Mouse (Mus musculus): ENCODE data around the gene Elk3.

- no peak for TF ChIP-seq ZNF384 (IDR thresholded peaks at IDR 0.05; ENCODE audit: low read depth, low read length)
- TF ChIP-seq MAFK (IDR thresholded peaks at IDR 0.05; ENCODE audit: insufficient read depth, low read depth, low read length): no peak
- TF ChIP-seq ZC3H11A (IDR thresholded peaks at IDR 0.05; ENCODE audit: borderline replicate concordance, low read depth, low read length): no peak
- TF ChIP-seq HCFC1 (IDR thresholded peaks at IDR 0.05; ENCODE audit: borderline replicate concordance, insufficient read depth, low read length): no peak
Observed at GRCm38 (mm10) chr10:93333239-93333638, 22.3 kb upstream of the Elk3 start.
